Mouse (Mus musculus): ENCODE measurements at regions not wholly inside any gene's neighbourhood (a gene's known extent, or its start where the extent isn't known, plus 50 kb on each side); places are given as distances from the start of the nearest gene placed in this dataset.
A peak's percentile ranks its signal among the peaks of the same experiment; 100 is the strongest.

DNA sequence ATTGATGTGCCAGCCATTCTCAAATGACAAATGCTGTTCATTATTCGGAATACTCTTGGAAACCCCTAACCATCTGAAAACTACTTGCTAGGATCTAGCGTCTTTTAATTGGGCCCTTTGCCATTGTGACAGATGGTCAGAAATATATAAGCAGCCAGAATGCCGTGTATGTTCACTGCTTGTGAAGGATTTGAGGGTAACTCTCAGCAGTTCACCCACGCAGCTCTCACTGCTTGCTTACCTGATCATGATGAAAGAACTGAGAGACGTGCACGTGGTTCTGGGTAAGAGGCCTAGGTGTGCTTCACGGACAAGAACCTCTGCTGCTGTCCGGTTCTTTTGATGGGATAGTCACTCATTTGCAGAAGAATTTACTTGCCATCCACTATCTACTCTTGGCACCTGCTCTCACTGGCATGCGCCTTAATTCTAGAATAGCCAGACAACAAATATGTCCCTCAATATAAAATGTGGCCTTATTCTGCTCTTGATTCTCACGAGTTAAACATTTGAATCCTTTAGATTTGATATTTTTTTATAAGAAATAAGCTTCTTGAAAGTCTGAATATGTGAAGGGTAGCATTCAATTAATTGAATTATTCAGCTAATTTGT is 328.1 kb downstream of the Ptprc start:
- peak; percentile 73 for DNase-seq

DNA sequence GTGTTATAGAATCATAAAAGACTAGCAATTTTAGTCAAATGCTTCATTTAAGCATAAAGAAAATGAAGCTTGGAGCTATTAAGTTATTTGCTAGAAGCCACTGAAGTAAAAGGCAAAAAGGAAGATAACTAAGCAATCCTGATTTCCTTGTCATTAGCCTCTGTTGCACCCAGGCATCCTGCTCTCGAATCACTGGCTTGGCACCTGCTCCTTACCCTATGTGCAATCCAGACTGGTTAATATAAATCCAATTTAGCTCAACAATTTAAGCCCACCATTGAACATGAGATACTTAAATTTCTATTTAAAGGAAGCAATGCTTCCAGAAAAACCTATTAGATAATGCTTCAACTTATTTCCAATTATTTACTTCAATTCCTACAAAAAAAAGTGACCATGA is 328.7 kb downstream of the Ptprc start:
- DNase-seq = no peak

DNA sequence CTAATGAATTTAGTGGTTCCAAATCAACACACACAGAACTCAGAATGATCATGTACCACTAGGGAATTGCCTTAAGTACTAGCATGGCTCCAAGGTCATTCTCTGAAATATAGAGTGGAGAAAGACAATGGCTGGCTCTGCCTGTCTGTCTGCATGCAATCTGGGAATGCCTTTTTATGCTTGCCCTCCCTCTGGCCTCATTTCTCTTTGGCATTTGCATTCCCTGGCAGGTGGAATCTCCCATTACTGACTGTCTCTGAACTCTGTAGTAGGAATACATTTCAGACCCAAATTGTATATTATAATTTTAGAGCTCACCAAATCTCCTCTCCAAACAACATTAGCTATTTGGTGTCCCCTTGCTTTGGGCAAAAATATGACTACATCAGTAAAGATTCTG is 335.0 kb downstream of the Ptprc start:
- DNase-seq = peak; percentile 12

DNA sequence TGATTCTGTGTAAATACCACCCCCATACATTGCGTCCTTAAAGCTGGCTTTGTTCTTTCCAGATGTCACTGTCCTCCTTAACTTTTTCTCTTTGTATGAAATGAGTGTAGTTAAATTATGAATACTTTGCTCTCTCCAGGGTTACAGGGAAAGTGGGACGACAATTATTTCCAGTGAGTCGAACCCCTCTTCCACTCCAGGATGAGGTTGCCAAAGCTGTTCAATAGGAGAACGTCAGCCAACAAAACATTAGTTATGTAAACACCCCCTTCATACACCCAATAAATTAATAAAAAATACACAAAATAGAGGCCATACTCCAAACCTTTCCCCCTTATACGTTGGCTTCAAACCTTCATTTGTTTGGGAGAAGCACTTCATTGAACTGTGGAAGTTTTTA is 335.8 kb downstream of the Ptprc start:
- DNase-seq = no peak

DNA sequence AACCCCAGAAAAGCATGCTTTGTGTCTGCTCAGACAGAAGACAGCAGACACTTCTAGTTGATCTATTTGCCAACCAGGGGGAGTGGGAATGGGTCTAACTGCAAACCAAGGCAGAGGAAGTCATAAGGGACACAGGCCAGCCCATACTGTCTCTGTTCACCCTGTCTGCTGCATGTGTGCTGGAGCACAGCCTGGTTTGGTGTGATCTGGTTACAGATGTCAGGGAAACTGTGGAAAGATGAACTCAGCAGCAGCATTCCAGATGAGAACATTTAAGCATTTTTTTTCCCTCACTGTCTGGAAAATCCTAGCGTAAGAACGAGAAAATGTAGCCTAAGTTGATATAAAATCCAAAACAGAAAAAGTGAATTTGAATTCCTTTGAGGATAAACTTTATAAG is 336.2 kb downstream of the Ptprc start:
- no peak for DNase-seq

DNA sequence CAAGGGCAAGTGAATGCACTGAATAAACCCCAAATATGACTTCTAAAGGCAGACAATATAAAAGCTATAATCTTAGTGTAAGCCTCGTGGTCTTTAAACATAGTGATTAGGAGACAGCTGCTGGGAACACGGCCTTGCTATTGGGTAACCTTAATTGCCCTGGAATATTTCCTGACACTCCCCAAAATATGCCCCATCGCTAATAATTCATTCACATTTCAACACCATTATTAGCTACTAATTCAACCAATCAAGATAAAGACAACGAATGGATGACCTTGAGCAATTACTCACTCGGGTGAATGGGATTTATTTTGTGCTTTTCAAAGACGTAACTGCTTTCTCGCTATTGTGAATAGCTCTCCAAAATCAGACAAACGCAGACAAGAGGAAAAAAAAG is 337.2 kb downstream of the Ptprc start:
- no peak for DNase-seq

DNA sequence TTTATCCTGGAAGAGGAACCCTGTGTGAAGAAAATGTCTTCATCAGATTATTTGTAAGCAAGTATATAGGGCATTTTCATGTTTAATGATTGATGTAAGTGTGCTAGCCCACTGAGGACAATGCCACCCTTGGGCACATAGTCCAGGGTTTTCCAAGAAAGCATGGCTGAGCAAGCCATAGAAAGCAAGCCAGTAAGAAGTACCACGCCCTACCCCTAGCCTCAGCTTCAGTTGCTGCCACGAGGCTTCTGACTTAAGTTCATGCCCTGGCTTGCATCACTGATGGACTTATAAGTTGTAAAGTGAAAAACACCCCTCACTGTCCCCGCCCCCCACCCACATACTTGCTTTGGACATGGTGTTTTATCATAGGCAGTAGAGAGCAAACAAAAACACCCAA is 342.0 kb downstream of the Ptprc start:
- DNase-seq = no peak

DNA sequence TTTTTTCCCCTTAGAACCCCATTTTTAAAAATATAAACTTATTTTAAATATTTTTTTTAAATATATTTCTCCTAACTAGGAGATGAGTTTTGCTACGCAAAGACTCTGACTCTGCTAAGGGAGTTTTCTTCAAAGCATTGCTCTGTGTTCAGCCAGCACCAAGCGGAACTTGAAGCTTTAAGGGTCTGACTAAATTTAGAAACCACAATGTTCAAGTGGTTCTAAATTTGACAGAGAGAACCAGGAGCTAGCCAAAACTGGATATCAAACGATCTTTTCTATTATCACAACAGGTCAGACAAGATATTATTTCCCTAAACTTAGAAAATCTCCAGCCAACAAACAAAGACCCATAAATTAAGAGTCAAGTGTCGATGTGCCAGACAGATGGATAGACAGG is 344.2 kb downstream of the Ptprc start:
- DNase-seq = no peak

DNA sequence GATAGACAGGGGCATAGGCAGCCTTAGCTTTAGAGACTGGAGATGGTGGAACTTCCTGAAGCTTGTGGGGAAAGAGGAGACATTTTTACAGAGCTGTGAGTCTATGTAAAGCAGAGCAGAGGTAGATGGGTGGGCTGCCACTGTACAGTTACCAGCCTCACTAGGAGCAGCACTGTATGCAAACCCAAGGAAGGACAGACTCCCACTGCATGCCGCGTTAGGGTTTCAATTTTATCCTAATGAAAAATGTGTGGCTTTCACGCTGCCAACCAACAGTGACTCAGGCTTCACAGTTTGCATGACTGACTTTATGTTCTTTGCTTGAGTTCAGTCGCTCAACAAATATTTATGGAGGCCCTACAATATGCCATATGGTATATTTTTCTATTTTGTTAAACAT is 348.1 kb downstream of the Ptprc start:
- DNase-seq = no peak

DNA sequence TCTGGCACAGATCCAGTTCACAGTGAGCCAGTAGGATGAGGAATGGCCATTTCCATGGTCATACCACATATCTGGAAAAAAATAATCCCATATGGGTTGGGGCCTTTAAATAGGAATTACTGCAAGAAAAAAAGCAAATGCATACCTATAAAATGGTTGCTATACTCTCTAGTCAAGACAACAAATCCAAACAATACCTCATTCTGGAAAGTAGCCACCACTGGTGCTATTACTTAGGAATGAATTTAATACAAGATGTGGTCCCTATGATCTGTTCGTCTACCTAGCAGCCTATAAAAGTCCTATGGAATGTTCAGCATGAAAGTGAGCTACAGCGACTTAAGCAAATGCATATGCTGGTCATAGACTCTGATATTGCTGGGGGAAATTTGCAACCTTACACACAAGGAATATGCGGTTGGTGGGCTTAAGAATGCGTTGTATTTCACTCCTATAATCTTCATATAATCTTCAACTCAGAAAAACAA is 360.1 kb downstream of the Ptprc start:
- DNase-seq = no peak

DNA sequence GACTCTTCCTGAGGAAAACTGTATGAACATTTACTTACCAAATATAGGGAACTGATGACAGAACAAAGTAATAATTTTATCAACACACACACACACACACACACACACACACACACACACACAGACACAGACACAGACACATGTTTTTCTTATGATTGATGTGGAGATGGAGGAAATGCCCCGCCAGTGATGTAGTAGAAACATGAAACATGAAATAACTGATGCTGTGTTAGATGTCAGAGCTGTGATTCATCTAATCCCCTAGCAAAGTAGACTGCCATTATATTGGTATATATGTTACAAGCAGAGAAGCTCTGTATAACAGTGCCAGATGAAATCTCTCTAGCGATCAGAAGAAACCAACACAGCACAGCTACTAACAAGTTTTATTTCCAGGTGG is 361.0 kb downstream of the Ptprc start:
- DNase-seq = no peak

DNA sequence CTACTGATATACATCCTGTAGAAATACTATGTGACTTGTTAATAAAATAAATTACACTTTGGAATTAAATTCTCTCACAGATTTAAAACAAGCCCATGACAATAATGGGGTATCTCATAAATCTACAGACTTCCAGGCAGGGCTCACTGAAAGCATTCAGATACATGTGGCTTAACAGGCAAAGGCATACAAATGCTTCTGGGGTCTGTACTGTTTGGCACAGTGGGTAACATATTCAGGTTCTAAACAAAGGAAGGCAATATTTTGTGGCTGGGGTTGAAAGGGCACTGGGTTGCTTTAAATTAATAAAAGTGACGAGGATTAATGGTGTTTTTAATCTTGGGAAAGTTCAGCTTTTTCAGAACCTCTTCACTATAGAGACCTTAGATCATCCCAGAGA is 361.8 kb downstream of the Ptprc start:
- no peak for DNase-seq

DNA sequence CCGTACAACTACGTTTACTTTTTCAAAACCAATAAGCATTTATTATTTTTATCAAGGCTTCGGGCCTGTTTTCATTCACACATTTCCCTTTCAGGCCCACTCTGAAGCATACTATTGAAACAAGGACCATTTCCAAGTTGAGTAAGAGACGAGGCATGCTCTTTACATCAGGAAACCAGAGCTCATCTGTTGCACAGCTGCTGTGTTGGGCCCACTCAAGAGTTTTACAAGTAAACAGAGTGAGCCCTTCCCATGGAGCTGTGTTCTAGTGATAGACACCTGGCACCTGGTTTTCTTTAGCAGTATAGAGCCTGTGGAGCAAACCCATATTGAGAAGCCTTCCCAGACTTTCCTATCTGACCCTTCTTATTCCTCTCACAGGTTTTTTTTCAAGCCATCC is 363.5 kb downstream of the Ptprc start:
- DNase-seq = no peak

DNA sequence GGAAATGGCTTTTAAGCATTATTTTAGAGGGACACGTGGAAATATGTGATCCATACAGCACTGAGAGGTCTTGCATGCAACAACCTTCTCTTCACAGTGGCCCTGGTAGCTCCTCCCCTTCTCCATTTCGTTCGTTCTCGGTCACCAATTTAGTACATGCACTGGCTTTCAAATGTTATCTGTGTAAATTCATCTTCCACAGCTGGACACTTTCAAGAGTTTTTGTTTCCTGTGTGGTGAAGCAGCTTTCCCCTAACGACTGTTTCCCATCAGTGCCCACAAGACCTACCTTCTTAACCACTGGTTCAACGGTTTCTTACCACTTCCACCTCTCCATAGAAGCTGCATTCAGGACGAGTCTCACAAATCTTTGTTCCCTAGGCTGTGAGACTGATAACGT is 368.8 kb downstream of the Ptprc start:
- DNase-seq = no peak

DNA sequence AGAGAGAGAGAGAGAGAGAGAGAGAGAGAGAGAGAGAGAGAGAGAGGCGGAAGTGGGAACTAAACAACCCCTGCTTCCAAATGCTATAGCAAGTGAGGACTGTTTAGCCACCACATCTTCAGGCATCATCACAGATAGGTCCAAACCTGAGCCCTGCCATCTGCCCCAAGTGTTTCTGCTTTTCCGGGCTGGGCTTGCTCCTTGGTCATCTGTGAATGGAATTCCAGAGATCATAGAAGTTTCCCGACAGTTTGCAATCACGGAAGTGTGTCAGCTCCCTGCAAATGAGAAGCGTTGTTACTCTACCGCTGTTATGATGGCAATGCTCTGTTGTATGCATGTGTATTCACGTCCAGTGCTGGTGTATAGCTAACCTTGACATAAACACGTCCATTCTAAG is 369.3 kb downstream of the Ptprc start:
- DNase-seq = no peak

DNA sequence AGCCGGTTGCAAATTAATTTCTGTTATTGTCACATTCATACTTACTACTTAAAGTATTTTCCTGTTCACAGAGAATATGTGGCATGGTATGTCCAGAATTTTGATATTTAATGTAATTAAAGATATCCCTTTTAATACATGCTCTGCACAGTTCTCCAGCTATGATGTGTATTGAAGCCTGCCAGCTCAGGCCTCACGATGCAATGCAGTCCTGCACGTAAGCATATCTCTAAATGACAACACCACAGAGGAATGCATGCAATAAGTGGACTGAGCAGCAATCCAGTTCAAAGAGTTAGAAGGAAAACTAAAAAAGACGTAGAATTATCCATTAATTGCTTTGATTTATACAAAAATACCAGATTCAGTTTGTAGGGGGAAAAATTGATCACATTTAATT is 373.4 kb downstream of the Ptprc start:
- no peak for DNase-seq

DNA sequence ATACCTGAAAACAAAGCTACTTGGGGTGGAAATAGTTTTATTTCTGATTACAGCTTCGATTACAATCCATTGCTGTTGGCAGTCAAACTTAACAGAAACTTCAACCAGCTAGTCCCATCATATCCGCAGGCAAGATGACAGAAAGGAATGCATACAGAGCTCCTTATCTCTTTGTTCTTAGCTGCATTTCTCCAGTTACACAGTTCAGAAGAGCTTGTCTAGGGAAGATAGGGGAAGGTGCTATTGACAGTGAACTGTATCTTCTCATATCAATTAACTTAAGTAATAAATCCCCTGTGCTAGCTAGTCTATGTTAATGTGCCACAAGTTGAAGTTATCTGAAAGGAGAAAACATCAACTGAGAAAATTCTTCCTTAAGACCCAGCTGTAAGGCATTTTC is 374.8 kb downstream of the Ptprc start:
- DNase-seq = no peak

DNA sequence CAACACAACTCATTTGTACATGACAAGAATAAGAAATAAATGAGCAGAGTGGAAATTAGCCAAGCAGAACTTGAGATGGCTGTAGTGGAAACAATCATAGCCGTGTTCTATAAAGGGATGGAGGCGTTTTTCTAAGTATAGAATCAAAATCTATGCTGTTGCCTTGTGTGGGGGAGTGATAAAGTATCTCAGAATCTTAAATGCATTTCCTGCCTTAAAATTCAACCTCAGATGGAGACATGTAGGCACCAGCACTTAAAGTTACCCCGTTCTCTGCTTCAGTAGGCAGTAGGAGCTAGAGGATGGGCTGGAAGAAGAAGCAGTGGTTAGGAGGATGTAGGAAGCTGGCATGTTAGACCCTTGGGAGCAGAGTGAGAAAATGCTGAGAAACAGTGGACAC is 386.7 kb downstream of the Ptprc start:
- no peak for DNase-seq

DNA sequence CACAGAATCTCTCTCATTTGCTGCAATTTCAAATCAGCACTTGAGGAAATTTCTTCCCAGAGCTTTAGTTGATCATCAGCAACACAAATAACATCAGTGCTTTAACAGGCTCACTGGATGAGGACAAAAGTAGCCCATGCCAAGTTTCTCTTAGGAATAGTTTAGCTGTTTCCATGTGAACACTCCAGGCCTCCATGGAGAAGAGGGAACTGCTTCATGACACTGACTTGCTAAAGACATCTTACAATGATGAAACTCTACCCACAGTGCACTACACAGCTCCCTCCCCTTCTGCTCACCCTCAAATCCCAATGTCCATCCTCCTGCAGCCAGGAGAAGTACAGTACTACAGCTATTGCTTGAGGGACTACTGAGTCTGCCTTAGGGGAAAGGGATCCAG is 388.9 kb downstream of the Ptprc start:
- DNase-seq = no peak

DNA sequence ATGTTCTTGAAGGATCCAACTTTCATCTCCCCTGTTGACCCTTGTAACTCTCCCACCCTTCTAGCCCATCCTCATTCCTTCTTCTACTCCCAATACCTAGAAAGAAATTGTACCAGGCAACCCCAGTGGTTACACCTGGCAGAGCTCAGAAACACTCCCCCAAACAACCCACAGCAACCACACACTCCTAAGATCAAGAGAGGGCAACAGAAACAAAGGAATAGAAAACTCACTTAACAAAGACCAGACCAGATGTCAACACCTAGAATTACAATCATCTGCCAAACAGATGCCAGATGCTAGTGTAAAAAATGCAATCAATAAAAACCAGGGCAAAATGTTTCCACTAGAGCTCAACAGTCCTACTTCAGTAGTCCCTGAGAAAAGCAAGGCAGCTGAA is 400.9 kb downstream of the Ptprc start:
- no peak for DNase-seq

DNA sequence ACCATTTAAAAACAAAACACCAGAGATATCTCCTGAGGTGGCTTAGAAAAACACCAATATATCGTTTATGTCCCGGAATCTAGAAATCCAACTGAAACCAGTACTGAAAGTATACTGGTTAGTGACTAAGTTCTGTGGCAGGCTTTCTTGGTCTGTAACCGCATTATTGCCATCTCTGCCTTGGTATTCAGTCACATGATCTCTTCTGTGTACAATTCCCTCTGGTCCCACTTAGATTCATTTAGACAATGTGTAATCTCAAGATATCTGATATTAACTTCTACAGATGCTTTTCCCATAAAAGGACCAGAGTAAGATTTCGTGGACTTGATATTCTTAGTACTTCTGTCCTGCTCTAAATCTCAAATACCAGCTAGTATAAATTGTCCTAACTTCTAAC is 414.7 kb downstream of the Ptprc start:
- no peak for DNase-seq

DNA sequence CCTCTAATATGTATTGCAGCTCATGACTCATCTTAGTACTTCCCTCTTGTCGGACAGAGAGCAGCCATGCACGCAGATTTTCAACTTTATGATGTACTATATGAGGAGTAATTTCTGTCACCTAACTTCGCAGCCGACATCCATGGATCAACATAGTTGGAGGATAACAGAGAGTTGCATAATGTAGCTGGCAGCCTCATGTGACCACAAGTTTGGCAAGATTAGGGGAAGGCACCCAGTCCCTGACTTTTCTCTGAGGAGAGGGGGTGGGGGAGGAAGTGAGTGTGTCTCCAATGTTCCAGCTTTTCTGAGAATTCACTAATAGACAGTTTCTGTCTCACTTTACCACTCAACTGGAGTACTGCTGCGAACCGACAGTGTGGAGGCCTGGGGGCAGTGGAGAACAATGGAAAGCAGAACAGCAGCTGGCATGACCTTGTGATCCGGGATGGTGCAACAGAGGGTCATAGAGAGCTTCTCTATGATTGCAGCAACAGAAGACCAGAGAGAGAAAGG is 424.0 kb downstream of the Ptprc start:
- peak; percentile 5 for DNase-seq

DNA sequence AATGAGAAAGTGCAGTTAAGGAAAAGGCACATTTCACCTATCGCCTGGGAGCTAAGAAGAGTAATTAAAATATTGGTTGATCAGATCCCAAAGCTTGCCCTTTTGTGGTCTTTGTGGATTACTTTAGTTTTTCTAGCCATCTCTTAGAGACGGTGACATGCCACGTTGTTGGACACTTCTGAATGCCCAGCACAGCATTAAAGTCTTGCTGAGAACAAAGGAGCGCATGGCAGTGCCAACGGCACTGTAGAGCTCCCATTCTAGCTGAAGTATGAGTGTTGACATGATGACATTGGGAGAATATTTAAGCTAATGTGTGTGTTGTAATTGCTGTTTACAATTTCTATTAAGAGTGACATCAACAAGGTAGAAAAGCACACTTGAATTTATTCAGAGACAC is 424.6 kb downstream of the Ptprc start:
- no peak for DNase-seq

DNA sequence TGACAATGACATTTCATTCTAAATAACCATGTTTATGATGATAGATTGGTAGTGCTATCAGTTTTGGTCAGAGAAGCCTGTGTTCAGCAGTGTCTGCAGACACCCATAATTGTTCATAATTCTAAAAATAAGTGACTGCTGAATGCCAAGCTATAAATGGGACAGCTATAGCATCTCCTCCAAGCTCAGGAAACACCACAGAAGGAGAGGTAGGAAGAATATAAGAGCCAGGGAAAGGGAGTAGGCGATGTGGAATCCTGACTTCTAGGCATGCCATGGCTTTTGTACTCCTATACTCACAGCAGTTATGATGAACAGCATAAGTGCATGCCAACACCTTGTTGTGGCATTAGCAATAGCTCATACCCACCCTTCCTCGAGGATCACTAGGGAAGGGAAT is 429.4 kb downstream of the Ptprc start:
- DNase-seq = no peak

DNA sequence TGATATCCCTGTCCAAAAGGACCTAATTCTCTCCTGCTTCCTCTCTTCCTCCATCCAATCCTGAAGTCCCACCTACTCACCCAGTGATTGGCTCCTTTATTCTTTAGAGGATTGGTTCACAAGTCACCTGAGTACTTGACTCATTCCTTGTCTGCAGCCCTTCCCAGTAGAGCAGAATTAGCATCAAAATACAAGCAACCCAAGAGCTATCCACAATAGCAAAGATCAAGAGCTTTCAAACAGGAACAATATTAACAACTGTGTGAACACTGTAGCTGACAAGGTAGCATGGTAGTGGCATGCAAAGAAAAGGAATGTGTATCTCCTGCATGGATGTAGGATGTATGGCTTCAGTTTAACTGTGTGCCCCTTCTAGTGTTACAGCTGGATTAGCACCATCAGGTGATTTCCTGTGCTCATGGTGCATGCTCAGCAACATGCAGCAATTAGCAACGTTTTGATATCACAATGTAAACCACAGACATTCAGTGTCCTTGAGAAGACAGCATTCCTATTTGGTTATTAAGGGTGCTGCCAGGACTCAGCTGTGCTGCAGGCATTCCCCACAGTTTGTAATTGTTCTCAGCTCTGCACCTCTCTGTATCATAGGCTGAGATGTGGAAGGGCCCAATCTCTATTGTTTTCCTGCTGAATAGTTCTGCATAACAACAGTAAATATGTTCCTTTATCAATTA is 437.2 kb downstream of the Ptprc start:
- no peak for DNase-seq

Measured in cerebellum, adult 9-10 months (tissue).